Mouse (Mus musculus): ENCODE data around the gene Gm44790. TPM values are rescaled to one million over a fixed set of nuclear protein-coding genes. Genes with fewer than 3 reads are reported as not detected.

Gene Gm44790
- polyA plus RNA-seq, 1 experiment from 2014 or later = 0.43 TPM

Other genes with a start within 250 kb of the Gm44790 start
- 7.2 and 8.7 TPM in 2 replicates for gene Tgfa, start 231.4 kb upstream of the Gm44790 start, polyA plus RNA-seq (2015; fragmentation: Nextera tagmentation; extraction: Ambion mirVana)
- 145 and 148 TPM in 2 replicates for gene Fam136a, start 61.0 kb upstream of the Gm44790 start, polyA plus RNA-seq (2015; fragmentation: Nextera tagmentation; extraction: Ambion mirVana)
- gene Snrpg, start 55.4 kb upstream of the Gm44790 start, polyA plus RNA-seq (2015; fragmentation: Nextera tagmentation; extraction: Ambion mirVana) = 665 and 702 TPM in 2 replicates
- gene Pcyox1, start 29.5 kb upstream of the Gm44790 start, polyA plus RNA-seq (2015; fragmentation: Nextera tagmentation; extraction: Ambion mirVana) = 97.6 and 99.1 TPM in 2 replicates
- 218 and 219 TPM in 2 replicates for gene Tia1, start 22.4 kb upstream of the Gm44790 start, polyA plus RNA-seq (2015; fragmentation: Nextera tagmentation; extraction: Ambion mirVana)
- gene C87436, start 11.7 kb downstream of the Gm44790 start, polyA plus RNA-seq (2015; fragmentation: Nextera tagmentation; extraction: Ambion mirVana) = 24.4 and 25.5 TPM in 2 replicates
- gene Pcbp1, start 99.7 kb downstream of the Gm44790 start, polyA plus RNA-seq (2015; fragmentation: Nextera tagmentation; extraction: Ambion mirVana) = 488 and 506 TPM in 2 replicates
- 2.6 and 4.5 TPM in 2 replicates for gene Asprv1, start 201.5 kb downstream of the Gm44790 start, polyA plus RNA-seq (2015; fragmentation: Nextera tagmentation; extraction: Ambion mirVana)
- 10.4 and 11.9 TPM in 2 replicates for gene Mxd1, start 242.5 kb downstream of the Gm44790 start, polyA plus RNA-seq (2015; fragmentation: Nextera tagmentation; extraction: Ambion mirVana)